Mouse (Mus musculus) CH12.LX (cell line): ENCODE measurements at regions not wholly inside any gene's neighbourhood (a gene's known extent, or its start where the extent isn't known, plus 50 kb on each side); places are given as distances from the start of the nearest gene placed in this dataset.

Experiments used
- CHD2 ChIP-seq: IDR thresholded peaks from 2 replicates; pipeline ENCODE4 v1.6.1; 2011; ENCODE audit warnings: low read length, improper control_type of control experiment
- CTCF ChIP-seq, 2 experiments: IDR thresholded peaks in 1 of 2; conservative IDR thresholded peaks in 1 of 2; 2 replicates each; pipeline ENCODE4 v1.5.1; 2011 to 2012; ENCODE audit warnings: low read depth in 2 of 2, low read length in 2 of 2, improper control_type of control experiment in 1 of 2, inconsistent platforms in 1 of 2, mild to moderate bottlenecking in 1 of 2, moderate library complexity in 1 of 2
- E2F4 ChIP-seq: IDR thresholded peaks from 2 replicates; pipeline ENCODE4 v1.6.1; 2011; ENCODE audit warnings: low read depth, low read length, improper control_type of control experiment; ENCODE audit not compliant: insufficient replicate concordance
- MAX ChIP-seq: IDR thresholded peaks from 2 replicates; pipeline ENCODE4 v1.6.1; 2011; ENCODE audit warnings: low read length, improper control_type of control experiment
- POLR2A ChIP-seq: IDR thresholded peaks from 2 replicates; pipeline ENCODE4 v1.6.1; 2011; ENCODE audit warnings: low read depth, mild to moderate bottlenecking, improper control_type of control experiment, low read length
- USF1 ChIP-seq: IDR thresholded peaks from 2 replicates; pipeline ENCODE4 v1.6.1; 2014; ENCODE audit warnings: low read depth, mild to moderate bottlenecking, inconsistent platforms, low read length, improper control_type of control experiment

GRCm38 (mm10) chr8:33987091-33987754, 124.3 kb downstream of the Gm10131 start:
- TF ChIP-seq USF1 (no peak), CTCF (conservative IDR thresholded peaks at IDR 0.05 in 1 of 2, IDR thresholded peaks at IDR 0.05 in 1 of 2; ENCODE audit: low read depth in 2 of 2, low read length in 2 of 2) (no peak), POLR2A (no peak), MAX (no peak), E2F4 (no peak), CHD2 (no peak)
